Mouse (Mus musculus): ENCODE measurements around the gene Drosha. TPM values are rescaled to one million over a fixed set of nuclear protein-coding genes. Genes with fewer than 3 reads are reported as not detected.
A peak's percentile ranks its signal among the peaks of the same experiment; 100 is the strongest.
"Not testable (repeated sequence)": the region's sequence is repeated elsewhere in the genome, so short reads cannot be mapped to it uniquely, and the experiment has no call there.

The Drosha gene
- 10 to 100 TPM; 29.8 to 31.0 TPM for total RNA-seq (2021)
- long read RNA-seq, experiment 1, full-length matches to known transcripts = 25 of 52 reads
- long read RNA-seq, experiment 1, partial matches to known transcripts = 17 of 52 reads
- long read RNA-seq, experiment 1, other reads (novel, unspliced or antisense) = 10 of 52 reads
- long read RNA-seq, experiment 2, full-length matches to known transcripts = 25 of 55 reads
- long read RNA-seq, experiment 2, partial matches to known transcripts = 22 of 55 reads
- long read RNA-seq, experiment 2, other reads (novel, unspliced or antisense) = 8 of 55 reads

- DNase-seq = peak; percentile 95
Observed at GRCm38 (mm10) chr15:12824197-12824952, at the start of gene Drosha, which contains the start of gene 6030458C11Rik. TSS of gene Drosha (plus strand) at chr15:12824815. TSS of gene 6030458C11Rik (minus strand) at chr15:12824649.

- no peak for DNase-seq
Observed at GRCm38 (mm10) chr15:12781296-12781695, 43.3 kb upstream of the Drosha start.

- no peak for DNase-seq
Observed at GRCm38 (mm10) chr15:12781729-12782326, 42.8 kb upstream of the Drosha start.

- DNase-seq = no peak
Observed at GRCm38 (mm10) chr15:12788536-12788935, 36.1 kb upstream of the Drosha start.

GRCm38 (mm10) chr15:12789406-12789867, 35.2 kb upstream of the Drosha start:
- no peak for DNase-seq

- no peak for DNase-seq
Observed at GRCm38 (mm10) chr15:12794311-12794710, 30.3 kb upstream of the Drosha start.

- peak; percentile 41 for DNase-seq
Observed at GRCm38 (mm10) chr15:12795457-12795894, 29.1 kb upstream of the Drosha start.

GRCm38 (mm10) chr15:12795909-12796470, 28.6 kb upstream of the Drosha start:
- no peak for DNase-seq

GRCm38 (mm10) chr15:12798043-12798442, 26.6 kb upstream of the Drosha start:
- DNase-seq = no peak

- DNase-seq = no peak
Observed at GRCm38 (mm10) chr15:12800405-12801141, 24.0 kb upstream of the Drosha start.

- not testable (repeated sequence) for DNase-seq
Observed at GRCm38 (mm10) chr15:12801142-12801506, 23.5 kb upstream of the Drosha start.

- DNase-seq = no peak
Observed at GRCm38 (mm10) chr15:12805071-12805470, 19.5 kb upstream of the Drosha start.

GRCm38 (mm10) chr15:12807088-12807487, 17.5 kb upstream of the Drosha start:
- no peak for DNase-seq

- DNase-seq = no peak
Observed at GRCm38 (mm10) chr15:12809305-12809704, 15.3 kb upstream of the Drosha start.

GRCm38 (mm10) chr15:12812646-12813045, 12.0 kb upstream of the Drosha start:
- no peak for DNase-seq

- no peak for DNase-seq
Observed at GRCm38 (mm10) chr15:12817592-12817991, 7.0 kb upstream of the Drosha start.

GRCm38 (mm10) chr15:12822416-12823395, 1.9 kb upstream of the Drosha start:
- DNase-seq = no peak

- no peak for DNase-seq
Observed at GRCm38 (mm10) chr15:12823455-12824119, 1.0 kb upstream of the Drosha start.

- no peak for DNase-seq
Observed at GRCm38 (mm10) chr15:12824965-12825364, 350 bp downstream of the Drosha start.

- no peak for DNase-seq
Observed at GRCm38 (mm10) chr15:12825408-12825807, 793 bp downstream of the Drosha start.
